Mouse (Mus musculus) kidney, adult 10 weeks (tissue): ENCODE data around the gene Fthl17b. TPM values are rescaled to one million over a fixed set of nuclear protein-coding genes. Genes with fewer than 3 reads are reported as not detected.

Experiments
- polyA plus RNA-seq: library from polyadenylated mRNA; stranded (reverse); fragments of 350-450 nt; fragmentation: Illumina TruSeq; extraction: RNeasy Lipid Tissue Mini Kit (QIAGEN cat#74804); gene quantifications from one replicate; pipeline ENCODE4 v1.2.3, GENCODE M21; 2014; ENCODE audit warnings: low read depth, low replicate concordance

The Fthl17b gene
- polyA plus RNA-seq = not detected

DNA sequence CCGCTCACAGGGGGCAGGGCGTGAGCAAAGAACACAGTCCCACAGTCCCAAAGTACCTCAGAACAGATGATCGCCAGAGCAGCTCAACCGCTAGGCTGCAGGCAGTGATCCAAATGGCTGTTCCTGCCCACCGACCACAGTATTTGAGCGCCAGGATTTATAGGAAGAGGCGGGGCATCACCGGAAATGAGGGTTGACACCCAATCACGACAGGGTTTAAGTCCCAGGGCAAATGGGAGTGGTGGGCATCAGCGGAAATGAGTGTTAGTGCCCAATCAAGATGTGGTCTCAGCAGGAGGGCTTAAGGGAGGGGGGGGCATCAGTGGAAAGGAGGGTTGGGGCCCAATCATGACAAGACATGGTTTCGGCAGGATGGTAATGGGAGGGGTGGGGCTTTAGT, at the start of gene Fthl17b:
Gene Fthl17b, minus strand, starts transcription at position 101 of the 400 bp plus-strand sequence.

DNA sequence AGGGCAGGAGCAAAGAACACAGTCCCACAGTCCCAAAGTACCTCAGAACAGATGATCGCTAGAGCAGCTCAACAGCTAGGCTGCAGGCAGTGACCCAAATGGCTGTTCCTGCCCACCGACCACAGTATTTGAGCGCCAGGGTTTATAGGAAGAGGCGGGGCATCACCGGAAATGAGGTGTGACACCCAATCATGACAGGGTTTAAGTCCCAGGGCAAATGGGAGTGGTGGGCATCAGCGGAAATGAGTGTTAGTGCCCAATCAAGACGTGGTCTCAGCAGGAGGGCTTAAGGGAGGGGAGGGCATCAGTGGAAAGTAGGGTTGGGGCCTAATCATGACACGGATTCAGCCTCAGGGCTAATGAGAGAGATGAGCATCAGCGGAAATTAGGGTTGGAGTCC, 23.9 kb upstream of the Fthl17b start, which contains the start of gene Fthl17d:
Gene Fthl17d, minus strand, starts transcription at position 101 of the 400 bp plus-strand sequence.

DNA sequence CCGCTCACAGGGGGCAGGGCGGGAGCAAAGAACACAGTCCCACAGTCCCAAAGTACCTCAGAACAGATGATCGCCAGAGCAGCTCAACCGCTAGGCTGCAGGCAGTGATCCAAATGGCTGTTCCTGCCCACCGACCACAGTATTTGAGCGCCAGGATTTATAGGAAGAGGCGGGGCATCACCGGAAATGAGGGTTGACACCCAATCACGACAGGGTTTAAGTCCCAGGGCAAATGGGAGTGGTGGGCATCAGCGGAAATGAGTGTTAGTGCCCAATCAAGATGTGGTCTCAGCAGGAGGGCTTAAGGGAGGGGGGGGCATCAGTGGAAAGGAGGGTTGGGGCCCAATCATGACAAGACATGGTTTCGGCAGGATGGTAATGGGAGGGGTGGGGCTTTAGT, 13.7 kb upstream of the Fthl17b start, which contains the start of gene Fthl17c:
Gene Fthl17c, minus strand, starts transcription at position 101 of the 400 bp plus-strand sequence.

Other genes starting within 250 kb of the Fthl17b start
- gene Ssx9, start 214.5 kb downstream of the Fthl17b start, polyA plus RNA-seq = not detected
- not detected for gene Ssxb5, start 159.3 kb downstream of the Fthl17b start, polyA plus RNA-seq
- not detected for gene Gm6592, start 119.0 kb downstream of the Fthl17b start, polyA plus RNA-seq
- gene Gm5751, start 88.7 kb downstream of the Fthl17b start, polyA plus RNA-seq = not detected
- 4.7 TPM for gene B630019K06Rik, start 70.6 kb downstream of the Fthl17b start, polyA plus RNA-seq
- not detected for gene Fthl17c, start 13.6 kb upstream of the Fthl17b start, polyA plus RNA-seq
- gene Fthl17d, start 23.8 kb upstream of the Fthl17b start, polyA plus RNA-seq = not detected
- not detected for gene Fthl17e, start 70.5 kb upstream of the Fthl17b start, polyA plus RNA-seq
- gene Fthl17f, start 100.0 kb upstream of the Fthl17b start, polyA plus RNA-seq = not detected
- not detected for gene 4930402K13Rik, start 141.6 kb upstream of the Fthl17b start, polyA plus RNA-seq
- gene Lancl3, start 236.9 kb upstream of the Fthl17b start, polyA plus RNA-seq = 8.8 TPM